Mouse (Mus musculus): ENCODE results near the gene Ank3.

Gene Ank3

GRCm38 (mm10) chr10:69936443-69937067 lies 538.0 kb downstream of the Ank3 start:
- DNase-seq (ENCODE audit: low spot score) = no peak

GRCm38 (mm10) chr10:69937291-69937921 lies 538.8 kb downstream of the Ank3 start:
- no peak for DNase-seq (ENCODE audit: low spot score)

- no peak for DNase-seq (ENCODE audit: low spot score)
Measured at GRCm38 (mm10) chr10:69939144-69939543, 540.6 kb downstream of the Ank3 start.

- DNase-seq (ENCODE audit: low spot score) = no peak
Measured at GRCm38 (mm10) chr10:69939966-69940365, 541.4 kb downstream of the Ank3 start.

- no peak for DNase-seq (ENCODE audit: low spot score)
Measured at GRCm38 (mm10) chr10:69941001-69941400, 542.4 kb downstream of the Ank3 start.

- DNase-seq (ENCODE audit: low spot score) = no peak
Measured at GRCm38 (mm10) chr10:69944845-69945244, 546.3 kb downstream of the Ank3 start.

GRCm38 (mm10) chr10:69945870-69946269 lies 547.3 kb downstream of the Ank3 start:
- no peak for DNase-seq (ENCODE audit: low spot score)

- DNase-seq (ENCODE audit: low spot score) = no peak
Measured at GRCm38 (mm10) chr10:69946271-69946670, 547.7 kb downstream of the Ank3 start.

GRCm38 (mm10) chr10:69947093-69947492 lies 548.5 kb downstream of the Ank3 start:
- DNase-seq (ENCODE audit: low spot score) = no peak

- DNase-seq (ENCODE audit: low spot score) = no peak
Measured at GRCm38 (mm10) chr10:69950236-69950918, 551.8 kb downstream of the Ank3 start.

- no peak for DNase-seq (ENCODE audit: low spot score)
Measured at GRCm38 (mm10) chr10:69950919-69951236, 552.3 kb downstream of the Ank3 start.

GRCm38 (mm10) chr10:69951426-69951825 lies 552.9 kb downstream of the Ank3 start:
- no peak for DNase-seq (ENCODE audit: low spot score)

- no peak for DNase-seq (ENCODE audit: low spot score)
Measured at GRCm38 (mm10) chr10:69952316-69952715, 553.7 kb downstream of the Ank3 start.

- DNase-seq (ENCODE audit: low spot score) = no peak
Measured at GRCm38 (mm10) chr10:69954657-69955267, 556.2 kb downstream of the Ank3 start.

GRCm38 (mm10) chr10:69962226-69962625 lies 563.7 kb downstream of the Ank3 start:
- DNase-seq (ENCODE audit: low spot score) = no peak

GRCm38 (mm10) chr10:69962976-69963375 lies 564.4 kb downstream of the Ank3 start:
- no peak for DNase-seq (ENCODE audit: low spot score)

GRCm38 (mm10) chr10:69964611-69965010 lies 566.0 kb downstream of the Ank3 start:
- peak; percentile 14 for DNase-seq (ENCODE audit: low spot score)

GRCm38 (mm10) chr10:69965085-69965484 lies 566.5 kb downstream of the Ank3 start:
- DNase-seq (ENCODE audit: low spot score) = no peak

GRCm38 (mm10) chr10:69967994-69968393 lies 569.4 kb downstream of the Ank3 start:
- DNase-seq (ENCODE audit: low spot score) = no peak

GRCm38 (mm10) chr10:69979636-69980035 lies 581.1 kb downstream of the Ank3 start:
- DNase-seq (ENCODE audit: low spot score) = no peak

GRCm38 (mm10) chr10:69981386-69982097 lies 583.0 kb downstream of the Ank3 start:
- DNase-seq (ENCODE audit: low spot score) = no peak

GRCm38 (mm10) chr10:69982701-69983100 lies 584.1 kb downstream of the Ank3 start:
- DNase-seq (ENCODE audit: low spot score) = no peak
